Mouse (Mus musculus) hindbrain, embryonic 13.5 days (tissue): ENCODE results near the gene Rad52. TPM values are rescaled to one million over a fixed set of nuclear protein-coding genes. Genes with fewer than 3 reads are reported as not detected.
A peak's percentile ranks its signal among the peaks of the same experiment; 100 is the strongest.

Experiments
- ATAC-seq: fragments of 200-750 bp; cut with Nextera tagmentation; 2 replicates; pipeline ENCODE4 v1.8.0; 2017; ENCODE audit warnings: moderate TSS enrichment; ENCODE audit not compliant: low FRiP score
- H3K27ac ChIP-seq: fragments of 300-500 bp; sonication (generic); 2 replicates; pipeline ENCODE4 v1.5.1; 2015; ENCODE audit warnings: inconsistent platforms, mild to moderate bottlenecking, moderate library complexity
- H3K27me3 ChIP-seq: fragments of 300-500 bp; sonication (generic); 2 replicates; pipeline ENCODE4 v1.6.1; 2015; ENCODE audit warnings: mild to moderate bottlenecking, inconsistent platforms
- H3K36me3 ChIP-seq: fragments of 300-500 bp; sonication (generic); 2 replicates; pipeline ENCODE4 v1.6.1; 2015; ENCODE audit warnings: mild to moderate bottlenecking, inconsistent platforms
- H3K4me1 ChIP-seq: fragments of 300-500 bp; sonication (generic); replicated peaks from 2 replicates; pipeline ENCODE4 v1.6.1; 2015; ENCODE audit warnings: inconsistent platforms
- H3K4me2 ChIP-seq: fragments of 300-500 bp; sonication (generic); 2 replicates; pipeline ENCODE4 v1.6.1; 2015; ENCODE audit warnings: inconsistent platforms, mild to moderate bottlenecking, moderate library complexity
- H3K4me3 ChIP-seq: fragments of 300-500 bp; sonication (generic); 2 replicates; pipeline ENCODE4 v1.5.1; 2015; ENCODE audit warnings: mild to moderate bottlenecking, inconsistent platforms
- H3K9ac ChIP-seq: fragments of 300-500 bp; sonication (generic); 2 replicates; pipeline ENCODE4 v1.6.1; 2015; ENCODE audit warnings: mild to moderate bottlenecking, inconsistent platforms
- H3K9me3 ChIP-seq: fragments of 300-500 bp; sonication (generic); 2 replicates; pipeline ENCODE4 v1.6.1; 2016; ENCODE audit warnings: inconsistent platforms
- WGBS: fragments of 180-500 bp; shearing (Covaris S2); methylation state at CpG from one replicate; pipeline ENCODE4 v1.1.7; 2015; 5-methylcytosine and 5-hydroxymethylcytosine counted together
- polyA plus RNA-seq: library from polyadenylated mRNA; unstranded; fragments of >200 nt; fragmentation: Nextera tagmentation; extraction: Ambion mirVana; gene quantifications from 2 replicates; pipeline ENCODE4 v1.2.1, GENCODE M21; 2015

Rad52 gene
- polyA plus RNA-seq: 25.7 and 26.5 TPM in 2 replicates

DNA sequence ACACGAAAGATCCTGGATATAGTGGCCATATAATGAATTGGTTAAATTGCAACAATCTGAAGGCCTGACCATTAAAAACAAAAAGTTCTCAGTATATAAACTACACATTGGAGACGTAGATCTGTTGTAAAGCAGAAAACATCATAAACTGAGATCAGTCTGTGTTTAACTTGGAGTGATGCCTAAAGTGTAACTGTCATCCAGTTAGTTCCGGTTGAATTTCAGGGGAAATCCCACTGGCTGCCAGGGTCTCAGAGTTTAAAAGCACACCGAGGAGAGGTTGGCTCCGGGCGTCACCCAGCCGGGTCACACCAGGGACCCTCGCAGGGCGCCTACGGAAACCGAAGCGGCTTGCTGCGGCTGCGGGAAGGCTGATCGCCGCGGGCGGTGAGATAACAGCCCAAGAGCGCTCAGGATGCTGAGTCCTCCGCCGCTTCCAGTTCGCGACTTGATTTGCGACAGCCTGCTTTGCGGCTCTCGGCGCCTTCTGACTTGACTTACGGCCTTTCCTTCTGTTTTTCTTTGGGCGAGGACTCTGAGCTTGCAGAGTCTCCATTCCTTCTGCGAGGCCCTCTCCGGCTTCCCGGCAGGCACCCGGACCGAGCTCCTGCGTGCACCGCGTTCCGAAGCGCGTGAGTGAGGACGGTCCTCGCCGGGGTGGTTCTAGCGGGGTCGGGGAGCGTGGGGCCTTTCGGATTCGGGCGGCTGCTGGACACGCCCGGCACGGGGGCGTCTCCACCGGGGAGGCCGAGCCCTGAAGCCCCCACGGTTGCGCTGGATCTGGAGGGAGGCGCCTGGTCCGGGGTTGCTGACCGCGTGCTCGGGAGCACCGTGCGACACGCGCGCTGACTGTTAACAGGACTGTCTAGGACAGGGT is at the start of gene Rad52:
TSS of gene Rad52 (plus strand) at position 495 of the 877 bp plus-strand sequence.
- H3K27ac ChIP-seq: peak within 1 kb of the TSS; percentile 92
- peaks cover 15% of the 10 kb centered on the region for H3K4me1 ChIP-seq
- H3K9ac ChIP-seq: peak within 1 kb of the TSS; percentile 95
- peak within 1 kb of the TSS; percentile 96 for H3K4me3 ChIP-seq
- H3K4me2 ChIP-seq: peak within 1 kb of the TSS; percentile 77
- 2% methylated on average over 67 of the region's 67 CpGs for WGBS
- no peaks in the 10 kb centered on the region for H3K9me3 ChIP-seq
- peak; percentile 95 for ATAC-seq
- no peaks in the 10 kb centered on the region for H3K27me3 ChIP-seq
- H3K36me3 ChIP-seq: peaks cover 3% of the 10 kb centered on the region

DNA sequence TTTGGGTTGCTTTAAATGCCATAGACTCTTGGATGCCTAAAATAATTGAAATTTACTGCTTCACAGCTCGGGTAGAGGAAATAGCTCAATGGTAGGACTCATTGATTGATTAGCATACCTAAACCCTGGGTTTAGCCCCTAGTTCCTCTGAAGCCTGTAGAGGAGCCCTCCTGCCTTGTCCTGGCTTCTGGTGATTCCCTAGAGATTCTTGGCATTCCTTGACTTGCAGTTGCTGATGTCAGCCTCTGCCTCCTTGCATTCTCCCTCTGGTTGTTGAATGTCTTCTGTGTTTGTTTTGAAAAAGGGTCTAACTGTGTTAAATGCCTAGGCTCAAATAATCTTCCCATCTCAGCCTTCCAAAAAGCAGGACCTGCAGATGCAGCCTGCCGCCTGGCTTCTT is 48.3 kb upstream of the Rad52 start:
- Histone ChIP-seq H3K27ac (no peak overlapping the region), H3K4me2 (no peak overlapping the region), H3K36me3 (no peaks in the 10 kb centered on the region), H3K9me3 (no peaks in the 10 kb centered on the region), H3K4me1 (peaks cover 8% of the 10 kb centered on the region), H3K27me3 (no peaks in the 10 kb centered on the region), H3K9ac (no peak overlapping the region), H3K4me3 (no peak overlapping the region)
- WGBS: 43% methylated on average over 2 of the region's 2 CpGs
- ATAC-seq: no peak

GRCm38 (mm10) chr6:119855471-119855870 is 47.0 kb upstream of the Rad52 start:
- no peak for ATAC-seq
- 83% methylated on average over 4 of the region's 4 CpGs for WGBS
- Histone ChIP-seq H3K4me2 (no peak overlapping the region), H3K27ac (no peak overlapping the region), H3K27me3 (no peaks in the 10 kb centered on the region), H3K9me3 (no peaks in the 10 kb centered on the region), H3K4me3 (no peak overlapping the region), H3K4me1 (no peaks in the 10 kb centered on the region), H3K36me3 (no peaks in the 10 kb centered on the region), H3K9ac (no peak overlapping the region)

- Histone ChIP-seq H3K9ac (no peak overlapping the region), H3K36me3 (no peaks in the 10 kb centered on the region), H3K27me3 (no peaks in the 10 kb centered on the region), H3K4me1 (peaks cover 4% of the 10 kb centered on the region; the same call in 1 of the 2 replicates), H3K27ac (no peak overlapping the region), H3K9me3 (no peaks in the 10 kb centered on the region), H3K4me2 (no peak overlapping the region), H3K4me3 (no peak overlapping the region)
- WGBS: 94% methylated on average over 2 of the region's 2 CpGs
- ATAC-seq: no peak
Measured at GRCm38 (mm10) chr6:119860236-119860635, 42.3 kb upstream of the Rad52 start.

DNA sequence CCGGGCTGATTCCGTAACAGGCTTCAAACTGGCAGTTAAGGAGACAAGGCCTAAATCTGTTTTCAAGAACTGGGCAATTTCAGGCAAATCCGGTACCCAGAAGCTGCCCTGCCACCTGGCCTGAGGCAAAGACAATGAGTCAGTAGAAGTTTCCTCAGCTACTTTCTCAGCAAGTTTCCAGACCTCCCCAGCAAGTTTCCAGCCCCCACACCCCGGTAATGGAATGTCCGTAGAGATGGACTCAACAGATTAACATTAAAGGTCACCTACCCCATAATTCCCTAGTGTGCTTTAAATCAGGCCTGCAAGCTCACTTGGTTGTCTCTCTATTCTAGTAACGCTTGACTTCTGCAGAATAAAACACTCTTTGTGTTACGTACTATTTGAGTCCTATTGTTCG is 41.0 kb upstream of the Rad52 start:
- H3K27ac ChIP-seq: no peak overlapping the region
- no peak for ATAC-seq
- no peak overlapping the region for H3K9ac ChIP-seq
- no peaks in the 10 kb centered on the region for H3K9me3 ChIP-seq
- WGBS: 33% methylated on average over 8 of the region's 8 CpGs
- no peak overlapping the region for H3K4me3 ChIP-seq
- H3K27me3 ChIP-seq: no peaks in the 10 kb centered on the region
- H3K4me1 ChIP-seq: peaks cover 4% of the 10 kb centered on the region; the same call in 1 of the 2 replicates
- no peaks in the 10 kb centered on the region for H3K36me3 ChIP-seq
- no peak overlapping the region for H3K4me2 ChIP-seq

DNA sequence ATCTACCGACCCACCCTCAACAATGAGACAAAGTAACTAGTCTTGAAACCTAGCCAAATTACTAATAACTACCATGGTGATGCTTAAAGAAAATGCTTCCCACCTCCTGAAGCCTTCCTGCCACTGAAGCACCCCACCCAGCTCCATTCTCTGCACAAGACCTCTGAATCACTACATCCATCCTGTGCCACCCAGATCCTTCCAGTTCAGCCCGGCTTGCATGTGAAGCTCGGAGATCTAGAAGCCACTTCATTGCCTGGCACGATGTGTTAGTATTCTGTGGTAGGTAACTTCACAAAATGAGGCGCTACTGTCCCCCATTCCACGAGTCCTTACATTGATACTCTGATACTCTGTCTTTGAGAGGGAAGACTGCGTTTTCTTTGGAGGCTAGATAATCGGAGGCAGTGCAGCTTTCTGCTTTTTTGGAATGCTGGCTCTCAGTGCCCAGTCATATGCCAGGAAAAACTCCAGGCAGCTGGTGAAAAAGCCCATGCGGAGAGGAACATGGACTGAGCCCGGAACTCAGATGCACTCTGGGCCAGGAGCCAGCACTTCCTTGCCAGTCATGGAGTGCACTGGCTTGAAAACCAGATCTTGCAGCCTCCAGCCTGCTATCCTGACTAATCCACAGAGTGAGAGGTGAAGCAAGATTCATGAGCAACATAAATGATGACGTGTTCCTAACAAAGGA is 38.0 kb upstream of the Rad52 start:
- 85% methylated on average over 11 of the region's 11 CpGs for WGBS
- no peak for ATAC-seq
- no peak overlapping the region for H3K4me3 ChIP-seq
- H3K27ac ChIP-seq: no peak overlapping the region
- no peaks in the 10 kb centered on the region for H3K9me3 ChIP-seq
- no peaks in the 10 kb centered on the region for H3K36me3 ChIP-seq
- no peak overlapping the region for H3K9ac ChIP-seq
- H3K4me2 ChIP-seq: no peak overlapping the region
- no peaks in the 10 kb centered on the region for H3K27me3 ChIP-seq
- peaks cover 4% of the 10 kb centered on the region; the same call in 1 of the 2 replicates for H3K4me1 ChIP-seq

DNA sequence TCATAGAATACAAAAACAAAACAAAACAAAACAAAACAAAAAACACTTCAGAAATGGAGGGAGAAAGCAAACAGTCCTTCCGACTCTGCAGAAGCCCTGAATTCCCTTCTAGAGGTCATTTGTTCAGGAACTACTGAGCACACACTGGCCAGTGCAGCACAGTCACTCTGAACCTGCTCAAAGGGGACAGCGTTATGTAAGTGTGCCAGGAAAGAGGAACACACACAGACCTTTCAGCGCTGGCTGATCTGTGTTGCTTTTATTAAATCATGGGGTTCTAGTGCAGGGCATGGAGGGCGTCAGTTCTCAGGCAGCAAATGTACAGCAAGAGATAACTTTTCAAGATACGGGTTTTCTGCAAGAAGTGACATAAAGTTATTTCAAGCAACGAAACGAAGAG is 19.3 kb upstream of the Rad52 start:
- Histone ChIP-seq H3K27ac (no peak overlapping the region), H3K9ac (no peak overlapping the region), H3K36me3 (no peaks in the 10 kb centered on the region), H3K4me3 (no peak overlapping the region), H3K9me3 (no peaks in the 10 kb centered on the region), H3K27me3 (no peaks in the 10 kb centered on the region), H3K4me2 (no peak overlapping the region), H3K4me1 (no peaks in the 10 kb centered on the region)
- WGBS: 81% methylated on average over 7 of the region's 7 CpGs
- no peak for ATAC-seq

GRCm38 (mm10) chr6:119892711-119893110 is 9.8 kb upstream of the Rad52 start:
- Histone ChIP-seq H3K4me1 (no peaks in the 10 kb centered on the region), H3K27me3 (0 out of 2 replicates have a peak, but pooled peaks cover 3% of the 10 kb centered on the region), H3K4me3 (no peak overlapping the region), H3K9me3 (no peaks in the 10 kb centered on the region), H3K9ac (no peak overlapping the region; the same call in 1 of the 2 replicates), H3K27ac (no peak overlapping the region), H3K36me3 (no peaks in the 10 kb centered on the region), H3K4me2 (no peak overlapping the region)
- WGBS: 89% methylated on average over 7 of the region's 7 CpGs
- ATAC-seq: no peak

DNA sequence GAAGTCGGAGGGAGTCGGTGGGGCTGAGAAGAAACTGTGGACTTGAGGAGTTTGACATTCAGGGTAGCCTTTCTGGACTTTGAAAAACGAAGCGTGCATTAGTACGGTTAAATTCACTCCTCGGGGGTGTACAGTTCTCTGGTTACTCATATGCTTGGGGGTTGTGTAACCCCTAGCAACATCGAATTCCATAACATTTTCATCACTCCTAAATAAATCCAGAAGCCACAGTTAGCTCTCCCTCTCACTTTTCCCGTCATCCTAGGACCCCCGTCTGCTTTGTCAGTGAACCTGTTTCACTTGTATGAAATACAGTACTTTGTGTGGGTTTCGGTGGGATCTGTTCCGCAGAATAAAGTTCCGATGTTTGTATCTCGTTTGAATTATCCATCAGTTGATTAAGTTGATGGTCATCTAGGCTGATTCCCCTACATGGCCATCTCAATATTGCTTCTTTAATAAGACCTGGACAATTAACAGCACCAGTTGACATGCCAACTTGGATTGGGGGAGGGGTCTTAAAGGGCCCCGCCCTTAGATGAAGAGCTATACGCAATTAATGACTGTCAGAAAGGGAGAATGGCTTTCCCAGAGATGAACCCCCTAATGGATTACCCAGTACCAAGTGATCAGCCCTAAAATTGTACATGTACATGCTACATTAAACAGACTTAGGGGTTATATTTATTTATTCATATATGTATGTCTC is 737 bp downstream of the Rad52 start:
- H3K4me1 ChIP-seq: peaks cover 15% of the 10 kb centered on the region
- peak; percentile 34; the same call in 1 of the 2 replicates for ATAC-seq
- no peaks in the 10 kb centered on the region for H3K27me3 ChIP-seq
- H3K36me3 ChIP-seq: peaks cover 3% of the 10 kb centered on the region
- no peaks in the 10 kb centered on the region for H3K9me3 ChIP-seq
- H3K4me2 ChIP-seq: peak overlapping the region; percentile 77
- H3K4me3 ChIP-seq: peak overlapping the region; percentile 96
- peak overlapping the region; percentile 95 for H3K9ac ChIP-seq
- 22% methylated on average over 15 of the region's 15 CpGs for WGBS
- peak overlapping the region; percentile 92 for H3K27ac ChIP-seq

- WGBS: 93% methylated on average over 5 of the region's 5 CpGs
- no peak overlapping the region for H3K4me2 ChIP-seq
- H3K9ac ChIP-seq: no peak overlapping the region
- peaks cover 15% of the 10 kb centered on the region for H3K4me1 ChIP-seq
- H3K36me3 ChIP-seq: peaks cover 3% of the 10 kb centered on the region
- H3K9me3 ChIP-seq: no peaks in the 10 kb centered on the region
- no peak overlapping the region for H3K4me3 ChIP-seq
- no peaks in the 10 kb centered on the region for H3K27me3 ChIP-seq
- ATAC-seq: no peak
- H3K27ac ChIP-seq: no peak overlapping the region
Measured at GRCm38 (mm10) chr6:119905461-119905860, 3.0 kb downstream of the Rad52 start.

DNA sequence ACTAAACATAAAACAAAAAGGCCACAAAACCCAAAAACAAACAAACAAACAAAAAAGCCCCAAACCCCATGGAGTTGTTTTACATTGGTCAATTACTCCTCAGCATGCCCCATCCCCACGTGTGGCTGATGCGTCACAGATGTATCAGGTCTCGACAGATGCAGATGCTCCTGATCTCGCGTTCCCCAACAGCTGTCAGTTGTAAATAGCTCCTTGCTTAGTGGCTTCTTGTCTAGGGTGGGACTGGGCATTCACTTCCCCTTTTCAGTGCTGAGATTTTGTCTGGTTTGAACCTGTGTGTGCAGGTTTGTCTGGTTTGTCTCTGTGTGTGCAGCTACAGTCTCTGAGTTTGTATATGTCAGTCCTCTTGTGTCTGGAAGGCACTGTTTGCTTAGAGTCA is 9.5 kb downstream of the Rad52 start:
- Histone ChIP-seq H3K9me3 (no peaks in the 10 kb centered on the region), H3K4me2 (no peak overlapping the region), H3K9ac (no peak overlapping the region), H3K4me1 (no peaks in the 10 kb centered on the region), H3K27ac (no peak overlapping the region), H3K4me3 (no peak overlapping the region), H3K36me3 (peaks cover 51% of the 10 kb centered on the region), H3K27me3 (no peaks in the 10 kb centered on the region)
- 80% methylated on average over 5 of the region's 5 CpGs for WGBS
- no peak for ATAC-seq

DNA sequence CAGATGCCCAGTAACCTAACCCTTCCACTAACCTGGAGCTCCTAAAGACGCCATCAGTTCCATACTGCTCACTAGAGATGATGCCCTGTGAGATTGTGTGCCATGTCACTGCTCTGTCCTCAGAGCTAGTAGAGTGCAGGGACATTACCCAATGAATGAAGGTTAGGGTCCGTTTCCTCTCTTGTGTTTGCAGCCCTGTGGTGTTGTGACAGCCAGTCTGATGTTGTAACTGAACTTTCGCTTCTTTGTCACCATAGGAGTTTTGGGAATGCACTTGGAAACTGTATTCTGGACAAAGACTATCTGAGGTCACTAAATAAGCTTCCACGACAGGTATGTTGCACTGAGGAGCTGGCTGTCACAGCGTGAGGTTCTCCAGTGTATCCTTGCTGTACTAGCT is 13.2 kb downstream of the Rad52 start:
- Histone ChIP-seq H3K9me3 (no peaks in the 10 kb centered on the region), H3K9ac (no peak overlapping the region), H3K27ac (no peak overlapping the region), H3K4me1 (no peaks in the 10 kb centered on the region), H3K27me3 (no peaks in the 10 kb centered on the region), H3K36me3 (peaks cover 78% of the 10 kb centered on the region), H3K4me2 (no peak overlapping the region), H3K4me3 (no peak overlapping the region)
- 91% methylated on average over 5 of the region's 5 CpGs for WGBS
- no peak for ATAC-seq
